Mouse (Mus musculus) ES-Bruce4 (cell line): Measurements from ENCODE around the gene Elfn2.

Experiments
- CTCF ChIP-seq: IDR thresholded peaks from one replicate; pipeline ENCODE4 v1.8.1; 2011; ENCODE audit warnings: low read depth, low read length
- POLR2A ChIP-seq: IDR thresholded peaks from one replicate; pipeline ENCODE4 v1.8.1; 2011; ENCODE audit warnings: low read length; ENCODE audit not compliant: insufficient read depth

- TF ChIP-seq CTCF (no peak), POLR2A (no peak)
Measured at GRCm38 (mm10) chr15:78752991-78753390, 34.4 kb upstream of the Elfn2 start.
